Mouse (Mus musculus): ENCODE results near the gene Tarbp1.
"Not testable (repeated sequence)": the region's sequence is repeated elsewhere in the genome, so short reads cannot be mapped to it uniquely, and the experiment has no call there.

Tarbp1 gene

DNA sequence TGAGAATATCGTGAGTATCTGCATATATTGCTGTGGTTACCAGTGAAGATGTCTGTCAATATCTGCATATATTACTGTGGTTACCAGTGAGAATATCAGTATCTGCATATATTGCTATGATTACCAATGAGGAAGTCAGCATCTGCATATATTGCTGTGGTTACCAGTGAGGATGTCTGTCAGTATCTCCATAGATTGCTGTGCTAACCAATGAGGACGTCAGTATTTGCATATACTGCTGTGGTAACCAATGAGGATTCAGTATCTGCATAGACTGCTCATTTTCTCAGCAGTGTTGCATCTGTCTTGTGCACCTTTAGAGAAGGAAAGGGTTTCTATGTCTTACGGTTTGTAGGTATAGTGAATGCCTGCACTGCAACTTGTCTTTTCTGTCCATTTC lies 54.0 kb downstream of the Tarbp1 start:
- DNase-seq (ENCODE audit: low spot score in 2 of 2): no peak

DNA sequence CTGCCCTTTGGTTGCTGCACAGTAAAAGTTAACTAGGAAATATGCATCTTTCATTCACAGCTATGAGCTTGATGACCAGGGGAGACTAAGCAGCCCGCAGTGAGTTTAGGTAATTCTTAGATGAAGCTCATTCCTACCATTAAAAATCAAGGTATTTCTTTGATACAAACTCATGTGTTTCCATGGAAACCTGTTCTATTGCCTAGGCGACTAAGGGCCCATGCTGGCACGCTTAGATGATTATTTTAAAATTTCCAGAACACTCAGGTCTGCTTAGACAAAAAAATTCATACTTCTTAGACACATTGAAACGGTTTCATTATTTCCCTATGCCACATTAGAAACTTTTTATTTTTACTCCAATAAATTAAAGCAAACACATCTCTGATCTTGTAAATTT lies 69.8 kb downstream of the Tarbp1 start:
- no peak for DNase-seq (ENCODE audit: low spot score in 2 of 2)

DNA sequence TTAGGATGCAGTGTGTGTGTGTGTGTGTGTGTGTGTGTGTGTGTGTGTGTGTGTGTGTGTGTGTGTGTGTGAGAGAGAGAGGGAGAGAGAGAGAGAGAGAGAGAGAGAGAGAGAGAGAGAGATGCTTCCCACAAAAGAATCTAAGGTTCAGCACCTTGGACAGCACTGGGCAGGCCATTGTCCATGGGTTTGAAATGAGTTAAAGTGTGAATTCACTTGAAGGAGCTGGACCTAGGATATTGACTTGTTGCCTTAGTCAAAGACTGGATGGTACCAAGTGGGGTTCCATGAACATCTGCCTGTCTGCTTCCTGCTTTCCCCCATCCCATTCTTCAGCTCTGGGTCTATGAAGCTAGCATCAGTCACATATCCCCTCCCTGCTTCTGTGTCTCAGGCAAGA lies 70.3 kb downstream of the Tarbp1 start:
- not testable (repeated sequence) for DNase-seq (ENCODE audit: low spot score in 2 of 2)

DNA sequence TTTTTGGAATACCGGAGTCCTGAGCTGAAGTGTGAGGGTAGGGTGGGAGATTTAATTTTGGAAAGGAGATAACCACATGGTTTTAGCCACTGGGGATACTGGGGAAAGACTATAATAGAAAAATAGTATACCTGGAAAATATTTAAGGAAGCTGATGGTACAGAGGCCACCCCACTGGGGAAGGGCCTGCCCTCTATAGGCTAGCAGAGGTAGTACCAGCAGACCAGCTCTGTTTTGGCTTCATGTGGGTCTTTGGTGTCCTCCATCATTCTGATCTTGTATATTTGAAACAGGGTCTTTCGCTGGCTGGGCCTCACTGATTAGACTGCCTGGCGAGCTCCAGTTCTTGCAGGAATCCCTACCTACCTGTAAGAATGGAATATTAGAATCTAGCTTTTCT lies 76.5 kb downstream of the Tarbp1 start:
- DNase-seq (ENCODE audit: low spot score in 2 of 2): no peak

DNA sequence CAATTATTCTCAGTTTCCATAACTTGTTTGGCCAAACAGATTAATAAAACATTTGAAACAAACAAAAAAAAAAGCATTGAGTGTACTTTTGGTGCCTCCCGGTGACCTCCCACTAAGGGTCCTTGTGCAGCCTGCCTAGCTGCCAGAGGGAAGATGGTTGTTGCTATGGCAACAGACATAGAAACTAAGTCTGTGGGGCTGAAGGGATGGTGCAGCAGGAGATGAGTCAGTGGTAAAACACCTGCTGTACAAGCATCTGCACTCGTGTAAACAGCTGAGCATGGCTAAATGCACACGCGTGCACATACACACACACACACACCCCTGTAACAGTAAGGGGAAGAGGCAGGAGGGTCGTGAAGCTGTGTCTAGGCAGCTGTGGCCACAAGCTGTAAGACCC lies 78.9 kb downstream of the Tarbp1 start:
- DNase-seq (ENCODE audit: low spot score in 2 of 2): no peak

DNA sequence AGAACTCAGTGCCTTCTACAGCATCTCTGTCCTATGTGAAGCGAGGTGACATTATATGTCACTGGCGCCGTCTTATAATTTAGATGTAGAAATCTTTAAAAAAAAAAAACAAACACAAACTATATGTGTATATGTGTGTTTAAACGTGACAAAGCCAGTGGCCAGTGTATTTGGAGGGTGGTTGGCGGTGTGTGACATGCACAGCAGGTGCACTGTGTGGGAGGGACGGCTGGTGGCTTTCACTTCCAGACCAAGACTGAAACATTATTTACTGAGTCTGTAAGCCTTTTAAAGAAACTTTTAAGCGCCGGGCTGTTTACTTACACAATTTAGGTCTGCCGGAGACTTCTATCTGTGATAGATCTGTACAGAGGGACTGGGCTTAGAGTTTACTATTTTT lies 79.5 kb downstream of the Tarbp1 start:
- no peak for DNase-seq (ENCODE audit: low spot score in 2 of 2)

DNA sequence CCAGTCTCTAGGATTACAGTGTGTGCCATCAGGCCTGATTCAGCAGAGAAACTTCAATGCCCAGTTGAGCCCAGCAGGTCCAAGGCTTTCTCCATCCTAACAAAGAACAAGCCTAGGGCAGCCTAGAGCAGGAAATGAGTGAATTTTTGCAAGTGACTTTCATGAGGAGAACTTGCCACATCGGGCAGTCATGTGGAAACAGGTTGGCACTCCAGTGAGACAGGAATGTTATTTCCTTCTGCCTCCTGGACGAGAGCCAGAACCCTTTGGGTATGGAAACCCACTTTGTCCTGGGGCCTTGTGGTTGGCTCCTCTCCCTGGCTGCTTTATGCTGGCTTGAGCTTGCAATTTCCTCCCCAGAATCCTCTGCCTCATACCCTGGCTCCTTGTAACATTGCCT lies 83.3 kb downstream of the Tarbp1 start:
- DNase-seq (ENCODE audit: low spot score in 2 of 2): no peak

DNA sequence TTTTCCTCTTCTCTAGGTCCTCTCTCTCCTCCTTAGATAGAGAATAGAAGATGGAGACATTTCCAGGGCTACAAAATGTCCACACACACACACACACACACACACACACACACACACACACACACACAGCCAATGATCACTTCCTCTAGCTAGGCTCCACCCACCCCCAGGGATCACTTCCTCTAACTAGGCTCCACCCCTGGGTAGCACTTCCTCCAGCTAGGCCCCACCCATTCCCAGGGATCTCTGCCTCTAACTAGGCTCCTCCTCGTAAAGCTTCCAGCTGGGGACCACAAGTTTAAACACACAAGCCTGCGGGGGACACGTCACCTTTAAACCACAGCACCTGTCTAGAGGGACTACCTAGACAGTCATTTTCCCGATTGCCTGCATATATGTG lies 87.3 kb downstream of the Tarbp1 start:
- DNase-seq (ENCODE audit: low spot score in 2 of 2): no peak

DNA sequence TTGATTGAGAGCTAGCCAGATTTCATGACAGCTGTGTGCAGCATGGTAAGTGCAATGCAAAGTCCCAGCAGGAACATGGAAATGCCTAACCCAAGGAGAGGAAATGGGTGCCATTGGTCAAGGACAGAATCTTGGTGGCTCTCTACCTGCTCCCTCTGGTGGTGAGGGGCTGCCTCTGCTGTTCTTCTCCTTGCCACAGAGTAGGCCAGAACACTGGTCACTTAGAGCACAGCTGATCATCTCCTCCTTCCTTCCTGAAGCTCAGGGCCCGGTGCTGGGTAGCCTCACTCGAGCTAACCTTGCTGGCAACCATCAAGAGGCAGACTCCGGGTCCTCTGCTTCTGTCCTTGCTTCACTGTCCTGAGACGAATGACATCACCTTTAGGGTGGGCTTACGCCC lies 92.1 kb downstream of the Tarbp1 start:
- DNase-seq (ENCODE audit: low spot score in 2 of 2): peak; percentile 19 to 29

DNA sequence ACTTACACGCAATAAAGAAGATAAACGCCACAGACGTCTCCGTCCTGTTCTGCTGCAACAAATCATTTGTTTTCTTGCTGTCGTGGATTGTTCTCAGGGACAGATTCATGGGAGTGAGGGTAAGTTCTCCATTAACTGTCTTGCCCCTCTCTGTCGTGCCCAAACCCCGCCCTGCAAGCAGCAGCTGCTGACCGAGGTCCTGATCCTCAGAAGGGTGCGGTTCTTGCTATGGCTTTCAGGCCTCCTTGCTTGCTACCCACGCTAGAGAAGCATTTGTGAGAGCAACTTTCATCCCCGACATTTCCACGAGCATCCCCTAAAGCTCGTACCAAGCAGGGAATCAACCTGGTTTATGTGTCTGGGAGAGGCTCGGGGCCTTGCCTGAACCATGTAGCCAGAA lies 92.6 kb downstream of the Tarbp1 start:
- no peak for DNase-seq (ENCODE audit: low spot score in 2 of 2)

DNA sequence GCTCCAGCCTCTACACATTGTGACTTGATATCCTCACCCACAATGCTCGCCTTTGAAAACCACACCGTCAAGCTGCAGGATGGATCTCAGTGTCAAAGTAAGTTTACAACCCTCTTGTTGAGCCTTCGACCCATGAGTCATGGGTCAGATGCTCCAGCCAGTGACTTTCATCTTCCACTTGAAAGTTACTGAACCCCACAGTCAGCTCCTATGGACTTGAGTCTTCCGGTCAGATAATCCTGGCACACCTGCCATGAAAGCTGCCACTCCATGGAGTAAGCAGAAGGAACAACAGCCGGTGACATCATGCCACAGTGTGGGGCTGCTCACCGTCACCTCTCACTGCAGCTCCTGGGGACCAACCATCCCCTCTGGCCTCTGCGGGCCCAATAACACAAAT lies 93.6 kb downstream of the Tarbp1 start:
- no peak for DNase-seq (ENCODE audit: low spot score in 2 of 2)

DNA sequence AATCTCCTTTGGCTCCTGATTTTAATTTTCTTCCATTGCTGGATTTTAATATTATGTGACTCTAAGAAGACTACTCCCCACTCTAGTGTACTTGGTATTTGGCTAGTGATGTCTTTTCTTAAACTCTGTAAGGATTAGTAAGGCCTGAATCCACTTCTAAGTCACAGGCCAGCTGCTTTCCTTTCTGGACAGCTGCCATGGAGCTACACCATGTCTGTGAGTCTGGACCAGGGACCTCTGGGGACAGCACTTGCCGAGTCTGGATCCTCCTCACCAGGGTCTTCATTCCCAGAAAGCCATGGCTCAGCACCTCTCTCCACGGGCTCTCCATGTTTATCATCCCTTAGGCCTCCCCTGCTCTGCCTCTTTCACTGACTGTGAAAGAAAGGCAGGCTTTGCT lies 94.7 kb downstream of the Tarbp1 start:
- no peak for DNase-seq (ENCODE audit: low spot score in 2 of 2)

DNA sequence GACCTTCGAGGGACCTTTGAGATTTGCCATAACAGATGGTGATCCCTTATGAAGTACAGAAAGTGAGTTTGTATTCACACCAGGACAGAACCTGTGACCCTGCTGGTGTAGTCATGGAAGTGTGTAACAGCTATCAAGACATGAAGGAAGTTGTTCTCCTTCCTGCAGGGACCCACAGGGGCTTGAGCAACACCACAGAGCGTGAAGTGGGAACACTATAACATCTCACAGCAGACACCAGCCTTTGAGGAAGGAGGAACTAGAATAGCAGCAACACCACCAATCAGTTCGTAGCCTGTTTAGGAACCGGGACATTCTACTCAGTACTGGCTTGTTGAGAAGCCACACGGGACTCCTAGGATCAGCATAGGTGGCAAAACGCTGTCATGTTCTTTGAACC lies 95.3 kb downstream of the Tarbp1 start:
- no peak for DNase-seq (ENCODE audit: low spot score in 2 of 2)

Measured in frontal cortex, postnatal 25 days (tissue).